Mouse (Mus musculus) cerebellum, postnatal 25 days (tissue): ENCODE results near the gene Malsu1.
A peak's percentile ranks its signal among the peaks of the same experiment; 100 is the strongest.

Source experiments
- DNase-seq, 2 experiments: peaks; one replicate each; pipeline ENCODE4 v3.0.0; 2021; ENCODE audit warnings: mixed read lengths in 2 of 2

Gene Malsu1

DNA sequence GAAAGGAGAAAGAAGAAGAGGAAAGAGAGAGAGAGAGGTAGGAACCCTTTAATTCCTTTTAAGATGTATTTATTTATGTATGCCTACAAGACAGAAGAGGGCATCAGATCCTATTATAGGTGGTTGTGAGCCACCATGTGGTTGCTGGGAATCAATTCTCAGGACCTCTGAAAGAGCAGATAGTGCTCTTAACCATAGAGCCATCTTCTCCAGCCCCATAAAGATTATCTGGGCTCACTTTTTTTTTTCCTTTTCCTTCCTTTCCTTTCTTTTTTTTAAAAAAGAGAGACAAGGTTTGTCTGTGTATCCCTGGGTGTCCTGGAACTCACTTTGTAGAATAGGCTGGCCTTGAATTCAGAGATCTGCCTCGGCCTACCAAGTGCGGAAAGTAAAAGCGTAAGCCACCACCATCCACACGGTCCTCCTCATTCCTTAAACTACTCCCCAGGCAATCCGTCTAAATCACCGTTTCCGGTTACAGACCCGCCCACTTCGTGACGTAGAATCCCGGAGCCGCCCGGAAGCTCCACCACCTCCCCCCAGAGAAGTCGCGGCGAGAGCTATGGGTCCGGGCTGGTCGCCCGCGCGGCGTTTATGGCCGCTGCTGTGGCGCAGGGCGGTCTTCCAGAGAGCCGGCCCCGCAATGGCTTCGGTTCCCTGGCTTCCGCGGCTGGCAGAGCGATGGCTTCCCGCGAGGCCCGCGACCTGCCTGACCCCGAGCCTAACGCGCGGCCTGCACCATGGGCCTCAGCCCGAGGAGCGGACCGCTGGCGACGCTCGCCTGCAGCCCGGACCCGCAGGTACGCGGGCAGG, at the start of gene Malsu1:
Malsu1 (plus strand) TSS at position 492 of the 813 bp plus-strand sequence.
- peak; percentile 95 to 96 for DNase-seq

- no peak for DNase-seq
These were observed 48.3 kb upstream of the Malsu1 start for GRCm38 (mm10) chr6:49025290-49025689.

GRCm38 (mm10) chr6:49026496-49026895, 47.1 kb upstream of the Malsu1 start:
- DNase-seq = no peak

GRCm38 (mm10) chr6:49028019-49028418, 45.6 kb upstream of the Malsu1 start:
- DNase-seq = no peak

- no peak for DNase-seq
These were observed 44.9 kb upstream of the Malsu1 start for GRCm38 (mm10) chr6:49028708-49029107.

DNA sequence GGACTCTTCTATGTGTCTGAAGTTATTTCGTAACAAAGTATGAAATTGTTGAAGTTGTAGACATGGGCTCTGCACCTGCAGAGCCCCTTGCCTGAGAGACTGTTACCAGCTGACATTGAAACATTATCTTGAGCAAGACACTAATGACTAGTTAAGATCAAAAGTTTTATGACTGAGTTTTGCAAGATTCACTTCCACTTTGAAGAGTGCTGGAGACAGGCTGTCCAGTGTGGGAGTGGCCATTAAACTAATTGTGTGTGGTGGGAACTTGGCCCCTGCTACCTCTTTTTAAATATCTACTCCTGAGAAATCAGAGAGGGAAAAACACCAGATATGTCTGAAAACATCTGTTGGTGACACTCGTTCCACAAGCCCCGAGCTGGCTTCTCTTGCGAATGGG, 42.4 kb upstream of the Malsu1 start:
- no peak for DNase-seq

DNA sequence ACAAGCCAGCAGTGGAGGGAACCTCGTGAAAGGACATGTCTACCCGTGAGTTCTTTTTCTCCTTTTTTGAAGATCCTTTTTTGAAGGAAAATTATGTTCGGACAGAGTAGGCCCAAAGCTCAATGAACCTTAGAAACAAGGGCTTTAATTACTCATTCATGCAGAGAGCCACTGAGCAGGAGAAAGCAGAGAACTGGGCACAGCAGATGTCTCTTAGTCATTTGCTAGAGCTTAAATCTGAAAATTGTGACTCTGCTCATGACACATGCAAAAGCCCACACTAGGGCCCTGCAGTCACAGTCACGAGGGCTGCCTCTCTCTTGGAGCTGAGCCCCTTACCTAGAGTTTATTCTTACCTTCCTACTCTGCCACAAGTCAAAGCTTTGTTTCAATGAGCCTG, 40.8 kb upstream of the Malsu1 start:
- DNase-seq = no peak

DNA sequence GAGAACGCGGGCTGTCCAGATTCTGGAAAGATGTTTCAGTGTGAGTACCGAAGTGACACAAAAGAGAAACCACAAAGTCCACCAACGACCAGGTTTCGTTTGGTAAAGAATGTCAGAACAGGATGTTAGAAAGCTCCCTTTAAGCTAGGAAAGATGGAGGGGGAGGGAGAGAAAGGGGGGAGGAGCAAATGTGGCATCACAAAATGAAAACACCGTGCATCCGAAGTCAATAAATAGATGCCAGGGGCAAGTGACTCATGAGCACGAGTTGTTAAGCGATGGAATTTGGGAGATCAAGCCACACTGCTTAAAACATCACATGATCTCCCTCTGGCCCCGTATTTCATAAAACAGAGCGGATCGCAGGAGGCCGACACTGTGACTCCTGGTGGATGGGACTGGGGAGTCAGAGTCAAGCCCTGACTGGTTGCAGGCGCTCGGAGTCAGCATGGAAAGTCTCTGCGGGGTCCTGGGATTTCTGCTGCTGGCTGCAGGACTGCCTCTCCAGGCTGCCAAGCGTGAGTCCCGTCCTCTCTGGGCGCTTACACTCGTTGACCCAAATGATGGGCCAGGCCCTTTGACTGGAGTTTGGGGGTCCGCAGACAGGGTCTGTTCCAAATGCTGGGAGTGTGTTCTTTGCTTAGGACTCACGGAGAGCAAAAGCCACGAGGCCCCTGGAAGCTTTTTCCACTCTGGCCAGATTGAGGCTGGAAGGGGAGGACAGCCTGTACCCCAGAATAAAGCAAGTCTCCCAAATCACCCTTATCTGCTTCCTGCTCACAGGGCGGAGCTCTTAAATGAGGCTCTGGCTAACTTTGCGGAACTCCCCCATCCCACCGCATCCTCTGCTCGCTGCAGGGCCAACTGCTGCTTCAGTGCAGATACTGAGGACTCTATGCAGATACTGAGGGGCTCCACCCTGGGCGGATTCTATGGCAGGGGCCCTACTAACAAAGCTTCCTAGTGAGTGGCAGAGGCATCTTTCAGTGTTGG, 37.0 kb upstream of the Malsu1 start, which contains the start of gene Gpnmb:
Gpnmb (plus strand) TSS at position 272 of the 993 bp plus-strand sequence.
- DNase-seq = no peak

- no peak for DNase-seq
These were observed 36.3 kb upstream of the Malsu1 start for GRCm38 (mm10) chr6:49037268-49037662.

GRCm38 (mm10) chr6:49039470-49040180, 34.0 kb upstream of the Malsu1 start:
- DNase-seq = peak; percentile 38 to 68

DNA sequence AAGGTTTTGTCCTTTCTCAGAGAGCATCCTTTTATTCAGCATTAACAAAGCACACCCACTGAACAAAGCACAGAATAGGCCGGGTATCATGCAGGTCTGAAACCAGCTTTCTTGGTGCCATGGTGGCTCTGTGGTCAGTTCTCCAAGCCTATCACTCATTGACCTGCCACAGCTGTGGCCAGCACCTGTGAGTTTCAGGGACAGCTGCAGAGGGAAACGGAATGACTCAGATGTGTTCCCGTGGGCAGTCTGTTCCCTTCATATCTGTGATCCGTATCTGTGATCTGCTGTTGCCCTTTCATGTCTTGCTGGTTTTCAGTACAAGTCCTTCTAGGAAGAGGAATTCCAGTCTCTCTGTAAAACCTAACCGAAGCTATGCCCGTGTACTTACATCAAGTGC, 27.1 kb upstream of the Malsu1 start:
- DNase-seq = no peak

DNA sequence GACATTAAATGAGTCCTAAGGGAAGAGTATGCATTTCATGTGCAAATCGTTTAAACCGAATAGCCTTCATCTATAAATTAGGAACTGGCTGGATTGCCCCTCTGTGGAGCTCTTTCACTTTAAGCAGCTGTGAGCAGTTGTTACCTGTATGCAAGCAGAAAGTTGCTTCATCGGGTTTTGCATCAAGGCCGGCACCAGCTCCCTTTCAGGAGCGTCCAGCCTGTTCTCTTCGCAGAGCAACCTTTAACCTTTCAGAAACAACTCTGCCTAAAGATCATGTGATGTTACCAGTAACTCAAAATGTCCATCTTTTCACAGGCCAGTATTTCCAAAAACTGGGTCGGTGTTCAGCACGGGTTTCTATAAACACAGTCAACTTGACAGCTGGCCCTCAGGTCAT, 26.6 kb upstream of the Malsu1 start:
- DNase-seq = no peak

DNA sequence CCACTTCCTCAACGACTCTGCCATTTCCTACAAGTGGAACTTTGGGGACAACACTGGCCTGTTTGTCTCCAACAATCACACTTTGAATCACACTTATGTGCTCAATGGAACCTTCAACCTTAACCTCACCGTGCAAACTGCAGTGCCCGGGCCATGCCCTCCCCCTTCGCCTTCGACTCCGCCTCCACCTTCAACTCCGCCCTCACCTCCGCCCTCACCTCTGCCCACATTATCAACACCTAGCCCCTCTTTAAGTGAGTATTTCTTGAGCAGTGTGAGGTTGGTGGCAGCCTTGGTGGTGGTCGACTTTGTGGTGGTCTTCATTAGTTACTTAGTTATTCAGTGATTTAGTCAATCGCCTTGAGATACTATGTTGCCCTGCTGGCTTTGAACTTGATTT, 25.7 kb upstream of the Malsu1 start:
- DNase-seq = no peak

DNA sequence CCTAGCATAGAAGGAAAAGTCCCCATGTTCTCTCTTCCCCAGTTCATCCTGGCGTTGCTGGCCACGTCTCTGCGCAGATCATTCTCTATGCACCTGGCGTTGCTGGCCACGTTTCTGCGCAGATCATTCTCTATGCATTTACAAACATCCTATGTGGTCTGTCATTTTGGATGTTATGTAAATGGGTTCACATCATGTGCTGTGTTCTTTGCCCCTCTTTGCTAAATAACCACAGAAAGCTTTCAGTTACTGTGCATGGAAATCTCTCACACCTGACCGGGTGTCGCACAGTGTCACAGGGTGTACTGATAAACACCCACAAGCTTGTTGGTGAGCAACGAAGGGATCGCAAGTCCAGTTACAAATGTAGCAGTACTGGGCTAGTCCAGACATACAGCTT, 25.2 kb upstream of the Malsu1 start:
- no peak for DNase-seq

DNA sequence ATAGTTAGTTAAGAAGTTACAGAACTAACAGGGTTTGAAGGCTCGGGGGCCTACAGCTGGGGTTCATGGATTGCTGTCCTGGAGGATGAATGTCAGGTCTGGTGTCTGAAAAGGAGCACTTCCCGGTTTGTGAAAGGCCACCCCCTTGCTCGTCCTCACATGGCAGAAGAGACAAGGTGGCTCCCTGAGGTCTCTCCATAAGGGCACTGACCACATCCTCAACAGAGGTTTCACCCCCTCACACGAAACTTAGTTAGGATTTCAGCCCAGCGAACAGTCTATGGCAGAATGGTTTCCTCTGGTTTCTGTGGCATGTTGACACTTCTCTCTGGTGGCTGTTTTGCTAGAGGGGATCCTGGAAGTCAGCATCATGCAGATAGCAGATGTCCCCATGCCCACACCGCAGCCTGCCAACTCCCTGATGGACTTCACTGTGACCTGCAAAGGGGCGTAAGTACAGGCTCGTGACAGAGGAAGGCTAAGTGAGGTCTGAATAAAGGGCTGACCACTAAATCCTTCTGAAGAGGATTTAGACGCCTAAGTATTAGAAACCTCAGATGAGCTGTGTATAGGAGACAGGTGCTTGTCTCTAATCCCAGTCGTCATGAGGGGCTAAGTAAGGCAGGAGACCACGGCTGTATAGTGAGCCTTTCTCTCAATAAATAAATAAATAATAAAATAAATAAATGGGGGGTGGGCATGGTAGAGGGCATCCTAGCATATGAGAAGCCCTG, 22.8 kb upstream of the Malsu1 start:
- DNase-seq = no peak

GRCm38 (mm10) chr6:49052191-49052590, 21.4 kb upstream of the Malsu1 start:
- DNase-seq = no peak

- DNase-seq = no peak
These were observed 18.3 kb upstream of the Malsu1 start for GRCm38 (mm10) chr6:49055256-49055733.

DNA sequence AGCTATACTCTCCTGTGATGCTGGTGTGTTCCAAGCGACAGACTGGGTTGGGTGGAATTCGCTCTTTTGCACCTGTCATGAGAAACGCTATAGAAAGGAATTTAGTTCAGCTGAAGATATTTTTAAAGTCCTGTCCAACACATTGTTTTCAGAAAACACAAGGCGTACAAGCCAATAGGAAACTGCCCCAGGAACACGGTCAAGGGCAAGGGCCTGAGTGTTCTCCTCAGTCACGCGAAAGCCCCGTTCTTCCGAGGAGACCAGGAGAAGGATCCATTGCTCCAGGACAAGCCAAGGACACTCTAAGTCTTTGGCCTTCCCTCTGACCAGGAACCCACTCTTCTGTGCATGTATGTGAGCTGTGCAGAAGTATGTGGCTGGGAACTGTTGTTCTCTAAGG, 17.6 kb upstream of the Malsu1 start:
- no peak for DNase-seq

GRCm38 (mm10) chr6:49057053-49058021, 16.3 kb upstream of the Malsu1 start:
- peak; percentile 71 to 81 for DNase-seq

GRCm38 (mm10) chr6:49068361-49068760, 5.2 kb upstream of the Malsu1 start:
- DNase-seq = no peak

DNA sequence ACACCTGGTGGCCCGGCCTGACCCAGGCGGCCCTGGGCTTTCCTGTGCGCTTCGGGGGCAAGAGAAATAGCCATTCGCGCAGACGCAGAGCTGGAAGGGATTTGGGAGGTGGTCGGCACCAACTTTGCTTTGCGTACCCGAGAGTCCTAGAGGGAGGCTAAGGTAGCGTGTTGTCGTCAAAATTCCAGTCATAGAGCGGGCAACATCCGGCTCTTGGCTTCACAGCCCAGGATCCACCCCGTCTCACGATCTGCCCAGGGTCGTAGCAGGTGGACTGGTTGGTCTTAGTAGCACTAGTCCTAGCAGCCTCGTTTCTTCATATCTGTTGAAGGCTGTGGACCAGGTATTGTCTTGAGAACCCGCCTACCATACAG, 509 bp downstream of the Malsu1 start:
- DNase-seq = no peak
